Mouse (Mus musculus) testis, adult 2 months (tissue): ENCODE measurements around the gene Flt1.

Experiments
- CTCF ChIP-seq: fragments of 200-500 bp; IDR thresholded peaks from 2 replicates; pipeline ENCODE4 v1.5.1; 2012; ENCODE audit warnings: low read depth, mild to moderate bottlenecking, inconsistent platforms, low read length, moderate library complexity; ENCODE audit not compliant: control insufficient read depth, insufficient read depth, insufficient replicate concordance
- POLR2A ChIP-seq: fragments of 200-500 bp; IDR thresholded peaks from 2 replicates; pipeline ENCODE4 v1.6.1; 2012; ENCODE audit warnings: low read depth, mild to moderate bottlenecking, inconsistent platforms, low read length, moderate library complexity; ENCODE audit not compliant: control insufficient read depth

GRCm38 (mm10) chr5:147715391-147715790 lies 10.4 kb downstream of the Flt1 start:
- no peak for TF ChIP-seq CTCF
- no peak for TF ChIP-seq POLR2A
